Mouse (Mus musculus) myocyte (in vitro differentiated cells): ENCODE results near the gene Setd5.

Experiments
- CEBPB ChIP-seq: IDR thresholded peaks from 2 replicates; pipeline ENCODE4 v1.6.1; 2011; ENCODE audit warnings: mild to moderate bottlenecking, moderate library complexity; ENCODE audit not compliant: poor library complexity, insufficient read depth, severe bottlenecking
- POLR2A ChIP-seq: IDR thresholded peaks from one replicate; pipeline ENCODE4 v1.6.1; 2011; ENCODE audit warnings: low read depth, mild to moderate bottlenecking, control low read depth, moderate library complexity; ENCODE audit not compliant: insufficient read length
- POLR2AphosphoS2 ChIP-seq: IDR thresholded peaks from one replicate; pipeline ENCODE4 v1.6.1; 2011; ENCODE audit warnings: low read depth, control low read depth; ENCODE audit not compliant: insufficient read length
- SRF ChIP-seq: IDR thresholded peaks from one replicate; pipeline ENCODE4 v1.6.1; 2011; ENCODE audit warnings: low read depth; ENCODE audit not compliant: control insufficient read depth, insufficient read length

DNA sequence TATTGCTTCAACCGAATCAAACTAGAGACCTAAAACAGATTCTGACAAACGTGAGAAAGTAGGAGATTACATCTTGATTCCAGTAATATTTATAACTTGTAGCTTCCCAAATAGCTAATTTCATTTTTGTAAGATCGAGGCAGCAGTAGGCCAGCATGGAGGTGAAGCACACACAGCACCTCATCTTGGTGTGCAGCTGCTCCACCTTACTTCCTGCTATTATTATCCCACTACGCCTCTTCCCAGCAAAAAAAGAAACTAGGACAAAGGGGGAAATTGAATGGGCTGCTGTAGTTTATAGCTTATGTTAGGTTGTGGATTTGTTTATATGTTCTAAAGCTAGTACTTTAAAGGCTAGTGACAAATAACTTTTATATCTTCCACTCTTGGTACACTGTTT is 7.4 kb downstream of the Setd5 start:
- TF ChIP-seq POLR2AphosphoS2 (no peak), POLR2A (no peak), CEBPB (no peak), SRF (no peak)
